Mouse (Mus musculus) embryonic facial prominence, embryonic 10.5 days (tissue): ENCODE measurements around the gene Pecam1. TPM values are rescaled to one million over a fixed set of nuclear protein-coding genes. Genes with fewer than 3 reads are reported as not detected.

ENCODE experiments used
- DNase-seq: peaks from one replicate; pipeline ENCODE4 v3.0.0-alpha.2; 2017; ENCODE audit warnings: low spot score
- H3K27ac ChIP-seq: fragments of 300-500 bp; sonication (generic); replicated peaks from 2 replicates; pipeline ENCODE4 v1.5.1; 2016; ENCODE audit warnings: mild to moderate bottlenecking
- H3K27me3 ChIP-seq: fragments of 300-500 bp; sonication (generic); replicated peaks from 2 replicates; pipeline ENCODE4 v1.6.1; 2016; ENCODE audit warnings: low read depth, mild to moderate bottlenecking; ENCODE audit not compliant: poor library complexity, severe bottlenecking
- H3K36me3 ChIP-seq: fragments of 300-500 bp; sonication (generic); replicated peaks from 2 replicates; pipeline ENCODE4 v1.6.1; 2016; ENCODE audit warnings: mild to moderate bottlenecking, moderate library complexity
- H3K4me1 ChIP-seq: fragments of 300-500 bp; sonication (generic); 2 replicates; pipeline ENCODE4 v1.6.1; 2016
- H3K4me3 ChIP-seq: fragments of 300-500 bp; sonication (generic); 2 replicates; pipeline ENCODE4 v1.5.1; 2016; ENCODE audit warnings: mild to moderate bottlenecking, moderate library complexity
- H3K9me3 ChIP-seq: fragments of 300-500 bp; sonication (generic); 2 replicates; pipeline ENCODE4 v1.6.1; 2016; ENCODE audit warnings: mild to moderate bottlenecking
- WGBS: fragments of 180-500 bp; shearing (Covaris S2); methylation state at CpG from one replicate; pipeline ENCODE4 v1.1.7; 2016; 5-methylcytosine and 5-hydroxymethylcytosine counted together
- polyA plus RNA-seq: library from polyadenylated mRNA; unstranded; fragments of >200 nt; fragmentation: Nextera tagmentation; extraction: Ambion mirVana; gene quantifications from 2 replicates; pipeline ENCODE4 v1.2.1, GENCODE M21; 2016

Pecam1 gene
- polyA plus RNA-seq, 1 experiment from 2014 or later = 20.8 TPM

DNA sequence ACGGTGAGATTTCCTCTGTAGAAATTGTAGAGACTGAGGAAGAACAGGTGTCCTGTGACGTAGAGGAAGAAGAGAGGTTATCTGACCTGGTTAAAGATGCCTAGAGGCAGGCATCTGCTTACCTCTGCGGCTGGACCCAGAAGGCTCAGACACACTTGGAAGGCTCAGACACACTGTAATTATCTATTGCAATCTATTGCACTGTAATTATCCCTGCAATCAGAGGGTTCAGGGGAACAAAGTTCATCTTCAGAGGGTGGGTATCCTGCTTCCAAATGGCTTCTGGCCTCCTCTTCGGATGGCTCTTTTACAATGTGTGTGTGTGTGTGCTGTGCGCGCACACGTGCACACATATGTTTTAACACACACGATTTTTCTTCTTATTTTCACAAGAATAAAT lies 30.0 kb downstream of the Pecam1 start:
- peaks cover 10% of the 10 kb centered on the region for H3K4me1 ChIP-seq
- WGBS = 82% methylated on average over 8 of the region's 8 CpGs
- no peak for DNase-seq

GRCm38 (mm10) chr11:106716568-106716967 lies 33.9 kb downstream of the Pecam1 start:
- Histone ChIP-seq H3K4me1 (peaks cover 9% of the 10 kb centered on the region), H3K4me3 (no peak overlapping the region), H3K9me3 (no peaks in the 10 kb centered on the region), H3K27me3 (no peaks in the 10 kb centered on the region), H3K27ac (no peak overlapping the region), H3K36me3 (no peaks in the 10 kb centered on the region)
- 82% methylated on average over 5 of the region's 5 CpGs for WGBS
- no peak for DNase-seq

More for the DNA sequence above, 30.0 kb downstream of the Pecam1 start:
- no peaks in the 10 kb centered on the region for H3K27me3 ChIP-seq
- H3K36me3 ChIP-seq = no peaks in the 10 kb centered on the region
- H3K9me3 ChIP-seq = no peaks in the 10 kb centered on the region
- no peak overlapping the region for H3K4me3 ChIP-seq
- no peak overlapping the region for H3K27ac ChIP-seq

DNA sequence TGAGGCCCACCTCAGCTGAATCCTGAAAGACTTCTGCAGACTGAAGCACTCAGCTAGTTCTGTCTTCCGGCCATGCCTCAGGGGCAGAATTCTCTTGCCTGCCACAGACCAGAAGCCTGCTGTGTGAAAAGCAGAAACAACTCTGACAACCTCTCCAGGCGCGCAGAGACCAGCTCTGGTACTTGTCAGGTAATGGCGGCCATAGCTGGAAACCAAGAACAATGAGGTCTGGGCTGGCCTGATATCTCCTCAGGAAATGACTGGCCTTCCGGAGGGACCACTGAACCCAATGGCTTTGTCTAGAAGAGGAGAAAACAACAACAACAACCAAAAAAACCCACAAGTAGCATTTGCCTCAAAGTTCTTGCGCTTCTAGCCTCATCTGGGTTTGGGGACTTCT lies 35.4 kb downstream of the Pecam1 start:
- Histone ChIP-seq H3K27me3 (no peaks in the 10 kb centered on the region), H3K9me3 (no peaks in the 10 kb centered on the region), H3K36me3 (no peaks in the 10 kb centered on the region), H3K4me3 (peak overlapping the region; percentile 25; the same call in 1 of the 2 replicates), H3K27ac (peak overlapping the region; percentile 69; the same call in 1 of the 2 replicates), H3K4me1 (peaks cover 24% of the 10 kb centered on the region)
- WGBS = 75% methylated on average over 6 of the region's 6 CpGs
- DNase-seq = peak; percentile 13

DNA sequence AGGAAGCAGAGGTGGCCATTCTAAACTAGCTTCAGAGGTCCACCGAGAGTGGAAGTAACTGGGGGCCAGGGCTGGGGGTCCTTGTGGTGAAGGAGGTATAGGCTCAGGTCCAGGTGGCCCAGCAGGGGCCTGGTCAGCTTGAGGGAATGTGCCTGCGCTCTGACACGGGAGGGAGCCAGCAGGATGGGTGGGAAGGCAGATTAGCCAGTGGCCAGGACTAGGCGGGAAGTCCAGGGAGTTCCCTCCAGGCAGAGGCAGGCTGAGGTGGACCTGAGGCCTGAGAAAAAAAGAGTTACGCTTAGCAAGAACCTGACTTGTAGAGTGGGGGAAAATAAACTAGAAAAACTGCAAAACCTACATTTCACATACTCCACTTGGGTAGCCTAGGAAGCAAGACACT lies 39.6 kb downstream of the Pecam1 start:
- Histone ChIP-seq H3K4me1 (peaks cover 58% of the 10 kb centered on the region), H3K27ac (peak overlapping the region; percentile 61), H3K9me3 (no peaks in the 10 kb centered on the region), H3K36me3 (no peaks in the 10 kb centered on the region), H3K27me3 (no peaks in the 10 kb centered on the region), H3K4me3 (no peak overlapping the region)
- WGBS = 74% methylated on average over 5 of the region's 5 CpGs
- DNase-seq = no peak

- H3K4me1 ChIP-seq = peaks cover 60% of the 10 kb centered on the region
- H3K9me3 ChIP-seq = no peaks in the 10 kb centered on the region
- H3K36me3 ChIP-seq = no peaks in the 10 kb centered on the region
- WGBS = 24% methylated on average over 15 of the region's 15 CpGs
- peak; percentile 52 for DNase-seq
- no peak overlapping the region for H3K27ac ChIP-seq
- no peaks in the 10 kb centered on the region for H3K27me3 ChIP-seq
- H3K4me3 ChIP-seq = 0 out of 2 replicates have a peak overlapping the region, but pooled peaks have one; percentile 24
Measured at GRCm38 (mm10) chr11:106709227-106709985, 41.0 kb downstream of the Pecam1 start.

DNA sequence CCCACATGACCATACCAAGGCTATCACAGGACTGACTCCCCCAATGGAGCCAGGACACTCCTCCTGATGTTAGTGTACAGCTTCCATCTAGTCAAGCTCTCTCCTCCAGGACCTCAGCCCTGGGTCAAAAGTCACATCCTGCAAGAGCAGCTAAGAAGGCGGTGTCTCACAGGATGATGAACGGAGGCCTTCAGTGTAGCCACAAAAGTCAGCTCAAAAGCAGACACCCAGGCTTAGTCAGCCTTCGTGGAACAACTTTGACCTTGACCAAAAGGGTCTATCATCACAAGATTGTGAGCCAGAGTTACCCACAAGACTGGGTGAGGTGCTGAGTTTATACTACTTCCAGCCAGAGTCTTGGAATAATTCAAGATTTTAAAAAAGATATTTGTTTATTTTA lies 42.6 kb downstream of the Pecam1 start:
- no peaks in the 10 kb centered on the region for H3K36me3 ChIP-seq
- H3K27ac ChIP-seq = 0 out of 2 replicates have a peak overlapping the region, but pooled peaks have one; percentile 15
- WGBS = 52% methylated on average over 3 of the region's 3 CpGs
- H3K4me3 ChIP-seq = no peak overlapping the region
- DNase-seq = no peak
- H3K27me3 ChIP-seq = no peaks in the 10 kb centered on the region
- H3K9me3 ChIP-seq = no peaks in the 10 kb centered on the region
- peaks cover 51% of the 10 kb centered on the region for H3K4me1 ChIP-seq

DNA sequence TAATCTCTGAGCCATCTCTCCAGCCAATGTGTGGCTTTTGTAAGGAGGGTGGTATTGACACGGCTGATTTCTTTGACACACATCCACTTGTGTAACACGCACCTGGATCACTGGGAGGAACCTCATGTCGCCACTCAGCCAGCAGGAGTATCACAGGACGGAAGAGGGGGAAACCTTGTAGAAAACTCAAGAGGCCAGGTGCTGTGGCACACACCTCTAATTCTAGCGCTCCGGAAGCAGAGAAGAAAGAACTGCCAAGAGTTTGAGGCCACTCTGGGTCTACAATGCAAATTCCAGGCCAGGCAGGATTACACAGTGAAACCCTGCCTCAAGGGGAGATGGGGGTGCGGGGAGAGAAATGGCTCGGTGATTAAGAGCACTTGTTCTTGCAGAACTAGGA lies 43.3 kb downstream of the Pecam1 start:
- H3K4me3 ChIP-seq = no peak overlapping the region
- H3K27ac ChIP-seq = no peak overlapping the region
- WGBS = 74% methylated on average over 8 of the region's 8 CpGs
- no peaks in the 10 kb centered on the region for H3K27me3 ChIP-seq
- H3K9me3 ChIP-seq = no peaks in the 10 kb centered on the region
- H3K4me1 ChIP-seq = peaks cover 51% of the 10 kb centered on the region
- DNase-seq = no peak
- H3K36me3 ChIP-seq = no peaks in the 10 kb centered on the region

- no peak for DNase-seq
- H3K27me3 ChIP-seq = no peaks in the 10 kb centered on the region
- no peak overlapping the region for H3K27ac ChIP-seq
- H3K36me3 ChIP-seq = no peaks in the 10 kb centered on the region
- H3K9me3 ChIP-seq = no peaks in the 10 kb centered on the region
- peaks cover 54% of the 10 kb centered on the region for H3K4me1 ChIP-seq
- WGBS = 26% methylated on average over 4 of the region's 4 CpGs
- H3K4me3 ChIP-seq = no peak overlapping the region
Measured at GRCm38 (mm10) chr11:106706212-106706611, 44.2 kb downstream of the Pecam1 start.

- WGBS = 76% methylated on average over 9 of the region's 9 CpGs
- Histone ChIP-seq H3K36me3 (no peaks in the 10 kb centered on the region), H3K27ac (no peak overlapping the region), H3K4me3 (no peak overlapping the region), H3K9me3 (no peaks in the 10 kb centered on the region), H3K4me1 (peaks cover 37% of the 10 kb centered on the region), H3K27me3 (no peaks in the 10 kb centered on the region)
- DNase-seq = no peak
Measured at GRCm38 (mm10) chr11:106704399-106705111, 45.9 kb downstream of the Pecam1 start.

DNA sequence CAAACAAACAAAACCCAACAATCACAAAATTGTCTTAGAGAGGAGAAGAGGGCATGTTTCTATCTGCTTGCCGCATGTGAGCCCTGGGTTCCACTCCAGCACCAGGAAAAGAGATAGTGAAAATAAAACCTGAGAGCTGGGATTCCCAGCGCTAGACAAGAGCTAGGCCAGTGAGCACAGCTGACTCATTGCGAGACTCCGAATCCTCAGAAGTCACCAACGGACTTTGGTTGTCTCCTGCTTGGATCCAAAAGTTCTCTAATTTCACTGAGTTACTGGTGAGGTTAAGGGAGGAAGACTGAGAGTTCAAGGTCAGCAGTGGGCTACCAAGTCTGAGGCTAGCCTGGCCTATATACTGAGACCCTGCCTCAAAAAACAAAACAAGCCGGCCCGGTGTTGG lies 46.5 kb downstream of the Pecam1 start:
- WGBS = 88% methylated on average over 7 of the region's 7 CpGs
- no peak for DNase-seq
- H3K9me3 ChIP-seq = no peaks in the 10 kb centered on the region

DNA sequence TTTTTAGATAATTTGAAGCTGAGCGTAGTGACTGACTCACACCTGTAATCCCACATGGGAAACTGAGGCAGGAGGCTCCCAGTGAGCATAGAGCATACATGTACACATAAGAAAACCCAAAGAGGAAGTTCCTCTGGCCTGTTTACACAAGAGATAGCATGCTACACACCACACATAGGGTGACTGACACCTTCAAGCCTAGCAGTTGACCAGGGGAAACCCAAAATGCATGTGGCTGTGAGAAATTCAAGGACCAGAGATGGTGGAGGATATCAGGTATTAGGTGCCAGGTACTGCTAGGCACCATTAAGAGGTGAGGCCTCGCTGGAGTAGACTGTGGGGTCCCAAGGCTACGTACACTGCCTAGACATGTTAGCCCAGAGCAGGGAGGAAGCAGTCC lies 47.8 kb downstream of the Pecam1 start:
- Histone ChIP-seq H3K27ac (no peak overlapping the region), H3K4me3 (no peak overlapping the region), H3K4me1 (peaks cover 25% of the 10 kb centered on the region), H3K36me3 (no peaks in the 10 kb centered on the region), H3K9me3 (no peaks in the 10 kb centered on the region), H3K27me3 (no peaks in the 10 kb centered on the region)
- no peak for DNase-seq
- 80% methylated on average over 3 of the region's 3 CpGs for WGBS

More for the DNA sequence above, 46.5 kb downstream of the Pecam1 start:
- Histone ChIP-seq H3K4me3 (no peak overlapping the region), H3K27ac (no peak overlapping the region), H3K4me1 (peaks cover 31% of the 10 kb centered on the region), H3K36me3 (no peaks in the 10 kb centered on the region), H3K27me3 (no peaks in the 10 kb centered on the region)

GRCm38 (mm10) chr11:106701589-106701988 lies 48.8 kb downstream of the Pecam1 start:
- no peaks in the 10 kb centered on the region for H3K9me3 ChIP-seq
- no peaks in the 10 kb centered on the region for H3K27me3 ChIP-seq
- no peak overlapping the region for H3K4me3 ChIP-seq
- H3K4me1 ChIP-seq = peaks cover 16% of the 10 kb centered on the region
- no peak overlapping the region for H3K27ac ChIP-seq
- WGBS = 71% methylated on average over 9 of the region's 9 CpGs
- no peak for DNase-seq
- no peaks in the 10 kb centered on the region for H3K36me3 ChIP-seq

GRCm38 (mm10) chr11:106699083-106699482 lies 51.3 kb downstream of the Pecam1 start:
- DNase-seq = no peak
- H3K27me3 ChIP-seq = no peaks in the 10 kb centered on the region
- H3K27ac ChIP-seq = no peak overlapping the region
- WGBS = 96% methylated on average over 9 of the region's 9 CpGs
- no peak overlapping the region for H3K4me3 ChIP-seq
- no peaks in the 10 kb centered on the region for H3K36me3 ChIP-seq
- H3K9me3 ChIP-seq = no peaks in the 10 kb centered on the region
- peaks cover 6% of the 10 kb centered on the region; the same call in 1 of the 2 replicates for H3K4me1 ChIP-seq
